In the genomic region with DNA sequence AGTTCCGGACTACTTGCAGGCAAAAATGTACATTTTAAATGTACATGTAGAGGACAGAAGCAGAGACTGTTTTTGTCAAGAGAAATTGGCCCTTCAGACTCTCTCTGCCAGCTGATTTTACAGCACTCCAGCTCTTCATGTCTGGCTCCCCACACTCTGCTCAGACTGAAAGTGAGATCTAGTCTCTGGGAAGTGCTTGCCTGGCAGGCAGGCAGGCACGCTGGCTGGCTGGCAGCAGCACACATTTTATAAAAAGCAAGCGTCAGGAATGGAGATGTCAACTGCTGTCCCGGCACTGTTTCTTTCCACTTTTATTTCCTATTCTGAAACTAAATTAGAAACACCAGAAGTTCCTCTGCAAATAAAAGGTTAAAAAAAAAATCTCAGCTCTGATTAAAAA, we compare ENCODE assay signal across 8 mouse cellular contexts.
DNase-seq lines count a peak whose midpoint lies in the region; ATAC-seq lines count a peak whose summit lies in the region.

No protein-coding gene starts in this region.

- intact Hi-C loops in left cerebral cortex, postnatal 10 days (cut with DNase I), result no loop called here

- no peaks in the 10 kb centered on the region for H3K9me3 ChIP-seq in forebrain, embryonic 14.5 days (replicated peaks; ENCODE audit: control insufficient read depth, low read length)
- 0 out of 2 replicates have a peak, but pooled peaks cover 4% of the 10 kb centered on the region for H3K9me3 ChIP-seq in heart, embryonic 16.5 days (replicated peaks; ENCODE audit: control insufficient read depth, low read length)
- no peaks in the 10 kb centered on the region for H3K9me3 ChIP-seq in hindbrain, embryonic 13.5 days

- 61% methylated on average over 4 of the region's 4 CpGs for WGBS in forebrain, embryonic 14.5 days
- WGBS in heart, embryonic 16.5 days, result 35% methylated on average over 4 of the region's 4 CpGs
- WGBS in hindbrain, embryonic 13.5 days, result 73% methylated on average over 4 of the region's 4 CpGs

- H3K4me1 ChIP-seq in forebrain, embryonic 14.5 days (ENCODE audit: control insufficient read depth, insufficient read depth, low read length), result no peaks in the 10 kb centered on the region
- peaks cover 8% of the 10 kb centered on the region for H3K4me1 ChIP-seq in heart, embryonic 16.5 days (ENCODE audit: control insufficient read depth, insufficient read depth, low read length)
- H3K4me1 ChIP-seq in hindbrain, embryonic 13.5 days (replicated peaks), result 0 out of 2 replicates have a peak, but pooled peaks cover 3% of the 10 kb centered on the region

- H3K27ac ChIP-seq in forebrain, embryonic 14.5 days (ENCODE audit: low read depth, low read length), result no peak overlapping the region
- H3K27ac ChIP-seq in heart, embryonic 16.5 days (ENCODE audit: low read length), result peak overlapping the region; percentile 76
- H3K27ac ChIP-seq in hindbrain, embryonic 13.5 days, result no peak overlapping the region

- no peaks in the 10 kb centered on the region for H3K27me3 ChIP-seq in forebrain, embryonic 14.5 days (replicated peaks; ENCODE audit: control insufficient read depth, insufficient read depth, low read length)
- no peaks in the 10 kb centered on the region for H3K27me3 ChIP-seq in heart, embryonic 16.5 days (ENCODE audit: control insufficient read depth, insufficient read depth, low read length)
- no peaks in the 10 kb centered on the region for H3K27me3 ChIP-seq in hindbrain, embryonic 13.5 days

- ATAC-seq in forebrain, embryonic 14.5 days, result peak; percentile 60; the same call in 1 of the 2 replicates
- peak; percentile 83 for ATAC-seq in heart, embryonic 16.5 days (replicated peaks; ENCODE audit: extremely low read depth, insufficient read depth, low FRiP score)
- no peak for ATAC-seq in hindbrain, embryonic 13.5 days (ENCODE audit: low FRiP score)

- DNase-seq in gastrocnemius, adult 18-20 months (ENCODE audit: low spot score), result peak; percentile 22
- DNase-seq in gastrocnemius, postnatal 4 days (ENCODE audit: low spot score in 2 of 2), result no peak
- peak; percentile 63 for DNase-seq in forebrain, embryonic 14.5 days (ENCODE audit: low spot score)
- DNase-seq in left cerebral cortex, postnatal 10 days (ENCODE audit: extremely low spot score in 1 of 2, low spot score in 2 of 2), result peak; percentile 31 to 76
- DNase-seq in adrenal gland, adult 8-10 months, result no peak
- DNase-seq in spleen, postnatal 4 days (ENCODE audit: low spot score in 2 of 2), result no peak

- no peak overlapping the region for H3K4me3 ChIP-seq in forebrain, embryonic 14.5 days (ENCODE audit: low read depth, low read length)
- H3K4me3 ChIP-seq in heart, embryonic 16.5 days (ENCODE audit: low read length), result no peak overlapping the region
- H3K4me3 ChIP-seq in hindbrain, embryonic 13.5 days, result no peak overlapping the region

- no peak overlapping the region for H3K9ac ChIP-seq in forebrain, embryonic 14.5 days (ENCODE audit: low read length)
- no peak overlapping the region for H3K9ac ChIP-seq in heart, embryonic 16.5 days (ENCODE audit: low read length)
- no peak overlapping the region for H3K9ac ChIP-seq in hindbrain, embryonic 13.5 days

- H3K4me2 ChIP-seq in forebrain, embryonic 14.5 days (ENCODE audit: low read length), result no peak overlapping the region
- H3K4me2 ChIP-seq in heart, embryonic 16.5 days (ENCODE audit: low read depth, low read length), result peak overlapping the region; percentile 17
- no peak overlapping the region for H3K4me2 ChIP-seq in hindbrain, embryonic 13.5 days

- H3K36me3 ChIP-seq in forebrain, embryonic 14.5 days (ENCODE audit: control insufficient read depth, insufficient read depth, low read length), result no peaks in the 10 kb centered on the region
- H3K36me3 ChIP-seq in heart, embryonic 16.5 days (ENCODE audit: control insufficient read depth, insufficient read depth), result no peaks in the 10 kb centered on the region
- no peaks in the 10 kb centered on the region for H3K36me3 ChIP-seq in hindbrain, embryonic 13.5 days

Comparison
In these comparisons a context has a peak if more than half of its experiments do, and no peak if none do; other contexts are left out.
1. DNase-seq: peak in gastrocnemius, adult 18-20 months (single experiment), forebrain, embryonic 14.5 days (single experiment) and left cerebral cortex, postnatal 10 days (2 of 2); none in gastrocnemius, postnatal 4 days (0 of 2), adrenal gland, adult 8-10 months (single experiment) and spleen, postnatal 4 days (0 of 2).